Mouse (Mus musculus) heart, adult 2 months (tissue): Measurements from ENCODE around the gene Ptn. TPM values are rescaled to one million over a fixed set of nuclear protein-coding genes. Genes with fewer than 3 reads are reported as not detected.

Source experiments
- DNase-seq, 2 experiments: peaks; one replicate each; pipeline ENCODE4 v3.0.0; 2021
- H3K27ac ChIP-seq: fragments of 200-600 bp; 2 replicates; pipeline ENCODE4 v1.8.1; 2022
- H3K27me3 ChIP-seq: fragments of 200-500 bp; 2 replicates; pipeline ENCODE4 v1.6.1; 2012; ENCODE audit warnings: mild to moderate bottlenecking, low read length, inconsistent platforms, mixed read lengths; ENCODE audit not compliant: control insufficient read depth, insufficient read depth
- H3K36me3 ChIP-seq: fragments of 200-500 bp; 2 replicates; pipeline ENCODE4 v1.6.1; 2012; ENCODE audit warnings: low read length, inconsistent platforms; ENCODE audit not compliant: control insufficient read depth, insufficient read depth
- H3K4me1 ChIP-seq: fragments of 200-500 bp; 2 replicates; pipeline ENCODE4 v1.6.1; 2011; ENCODE audit warnings: low read length; ENCODE audit not compliant: control insufficient read depth, insufficient read depth
- H3K4me3 ChIP-seq: fragments of 200-600 bp; 2 replicates; pipeline ENCODE4 v1.8.1; 2022
- H3K79me2 ChIP-seq: fragments of 200-500 bp; replicated peaks from 2 replicates; pipeline ENCODE4 v1.6.1; 2012; ENCODE audit warnings: mild to moderate bottlenecking, inconsistent platforms, low read length, moderate library complexity, mixed read lengths; ENCODE audit not compliant: control insufficient read depth, insufficient read depth
- H3K9ac ChIP-seq: fragments of 200-500 bp; 2 replicates; pipeline ENCODE4 v1.6.1; 2012; ENCODE audit warnings: low read depth, mild to moderate bottlenecking, control low read depth, inconsistent platforms, low read length, mixed read lengths
- CTCF ChIP-seq: fragments of 200-600 bp; IDR thresholded peaks from 2 replicates; pipeline ENCODE4 v1.8.1; 2022; ENCODE audit warnings: antibody characterized with exemption, mild to moderate bottlenecking, moderate library complexity
- EP300 ChIP-seq: fragments of 200-500 bp; IDR thresholded peaks from 2 replicates; pipeline ENCODE4 v1.6.1; 2011; ENCODE audit warnings: low read depth, low read length, control low read depth; ENCODE audit not compliant: insufficient read depth
- POLR2A ChIP-seq: fragments of 200-500 bp; IDR thresholded peaks from 2 replicates; pipeline ENCODE4 v1.6.1; 2011; ENCODE audit warnings: mild to moderate bottlenecking, low read depth, low read length, control low read depth; ENCODE audit not compliant: insufficient read depth
- WGBS: fragments of 180-500 bp; shearing (Covaris S2); methylation state at CpG from one replicate; pipeline ENCODE4 v1.1.7; 2018; 5-methylcytosine and 5-hydroxymethylcytosine counted together
- intact Hi-C: fragments of 180-260 bp; cut with DNase I; formaldehyde crosslinking; loops from one replicate; pipeline ENCODE4 v1.15.1; 2025
- microRNA-seq, 2 experiments: library from miRNA; unstranded; fragments of <30 nt; microRNA quantifications; one replicate each; pipeline ENCODE4 v1.2.0; 2021
- polyA plus RNA-seq: library from polyadenylated mRNA; depleted of rRNA; stranded (reverse); fragments of >200 nt; gene quantifications from 2 replicates; pipeline ENCODE4 v1.2.3, GENCODE M21; 2012
- total RNA-seq, 2 experiments: library from RNA; stranded (reverse); gene quantifications; 2 replicates each; pipeline ENCODE4 v1.2.3; 2021

The Ptn gene
- total and polyA plus RNA-seq, 3 experiments = 1.4 to 2.9 (median 2.1) TPM

DNA sequence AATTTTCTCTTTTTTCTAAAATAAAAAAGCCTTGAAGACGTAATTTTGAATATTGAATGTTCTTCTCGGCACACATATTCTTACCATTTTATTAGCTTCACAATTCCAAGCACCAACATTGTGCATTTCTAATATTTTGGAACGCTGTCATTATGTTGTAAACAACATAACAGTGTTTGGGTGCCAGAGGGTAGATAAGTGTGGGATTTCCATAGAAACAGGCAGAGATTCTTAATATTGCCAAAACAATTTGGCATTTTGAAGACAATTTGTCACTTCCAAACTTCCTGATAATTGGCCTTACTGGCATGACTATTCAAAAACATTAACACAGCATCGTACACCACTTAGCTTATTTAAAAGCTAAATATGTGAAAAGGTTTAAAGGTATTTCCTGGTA lies 119.1 kb downstream of the Ptn start:
- Histone ChIP-seq H3K36me3 (no peaks in the 10 kb centered on the region), H3K4me1 (no peaks in the 10 kb centered on the region), H3K27ac (no peak overlapping the region), H3K9ac (no peak overlapping the region), H3K4me3 (no peak overlapping the region), H3K27me3 (no peaks in the 10 kb centered on the region), H3K79me2 (no peaks in the 10 kb centered on the region)
- TF ChIP-seq EP300 (no peak), POLR2A (no peak), CTCF (no peak)
- DNase-seq = no peak
- WGBS = 87% methylated on average over 4 of the region's 4 CpGs
- intact Hi-C loops = loop anchor here (1.0 to 5.0 kb wide), 2 partner anchors 213 to 356 kb away; no protein-coding TSS in a partner anchor

GRCm38 (mm10) chr6:36676710-36677691 lies 133.0 kb downstream of the Ptn start:
- H3K9ac ChIP-seq = no peak overlapping the region
- no peaks in the 10 kb centered on the region for H3K27me3 ChIP-seq
- H3K79me2 ChIP-seq = no peaks in the 10 kb centered on the region
- DNase-seq = no peak
- 46% methylated on average over 8 of the region's 8 CpGs for WGBS
- H3K4me3 ChIP-seq = no peak overlapping the region
- no peak overlapping the region for H3K27ac ChIP-seq
- H3K36me3 ChIP-seq = no peaks in the 10 kb centered on the region
- TF ChIP-seq EP300 (no peak), CTCF (no peak), POLR2A (no peak)
- H3K4me1 ChIP-seq = no peaks in the 10 kb centered on the region
- intact Hi-C loops = no loop called here

- Histone ChIP-seq H3K9ac (no peak overlapping the region), H3K27ac (no peak overlapping the region), H3K36me3 (no peaks in the 10 kb centered on the region), H3K27me3 (no peaks in the 10 kb centered on the region), H3K4me1 (no peaks in the 10 kb centered on the region), H3K4me3 (no peak overlapping the region), H3K79me2 (no peaks in the 10 kb centered on the region)
- intact Hi-C loops = no loop called here
- no peak for TF ChIP-seq CTCF
- TF ChIP-seq POLR2A = no peak
- no peak for TF ChIP-seq EP300
- DNase-seq = no peak
- WGBS = 75% methylated on average over 11 of the region's 11 CpGs
These were observed 137.4 kb downstream of the Ptn start for GRCm38 (mm10) chr6:36672399-36673221.

DNA sequence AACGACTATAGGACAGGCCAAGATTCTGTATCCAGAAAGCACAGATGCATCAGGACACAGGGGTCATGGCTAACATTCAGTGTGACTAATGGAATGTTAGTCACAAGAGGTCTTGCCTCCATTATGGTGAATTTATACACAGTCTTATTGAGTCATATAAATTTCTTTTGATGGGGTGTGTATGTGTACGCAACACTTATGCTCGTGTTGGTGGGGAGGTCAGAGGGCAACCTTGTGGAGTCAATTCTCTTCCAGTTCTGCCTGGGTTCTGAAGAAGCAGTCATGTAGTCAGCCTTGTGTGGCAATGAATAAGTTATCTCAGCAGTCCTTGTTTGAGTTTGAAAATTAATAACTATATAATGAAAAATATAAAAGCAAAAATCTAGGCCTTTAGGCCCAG lies 138.7 kb downstream of the Ptn start:
- no peaks in the 10 kb centered on the region for H3K27me3 ChIP-seq
- WGBS = 90% methylated on average over 3 of the region's 3 CpGs
- intact Hi-C loops = no loop called here
- no peaks in the 10 kb centered on the region for H3K4me1 ChIP-seq
- no peak overlapping the region for H3K9ac ChIP-seq
- no peak overlapping the region for H3K4me3 ChIP-seq
- TF ChIP-seq CTCF (no peak), POLR2A (no peak), EP300 (no peak)
- H3K27ac ChIP-seq = no peak overlapping the region
- no peaks in the 10 kb centered on the region for H3K36me3 ChIP-seq
- no peaks in the 10 kb centered on the region for H3K79me2 ChIP-seq
- no peak for DNase-seq

Small RNA genes lying within 50 kb of the gene (microRNA-seq; reads per million reads assigned to microRNA genes)
- 0 reads per million in 2 experiments for gene Gm25111
